Comparison of ENCODE assay signal across 20 mouse cellular contexts in genomic region chr2:166406826-166407225, GRCm38 (mm10).
A peak's percentile ranks its signal among the peaks of the same experiment; 100 is the strongest.
DNase-seq lines count a peak whose midpoint lies in the region; ATAC-seq lines count a peak whose summit lies in the region.
"Had no signal": no experiment of that assay in that cellular context is flagged by ENCODE, and none has a peak within 500 bp of the region (broad histone marks: within the 10 kb centered on the region; RNA-seq: fewer than 3 reads in every experiment).

No protein-coding gene starts in this region.

- ATAC-seq in forebrain, embryonic 13.5 days = no peak
- no peak for ATAC-seq in heart, embryonic 15.5 days (replicated peaks; ENCODE audit: insufficient number of reproducible peaks, insufficient read depth, low FRiP score, low read depth)
- ATAC-seq in midbrain, embryonic 16.5 days = no peak
- ATAC-seq in midbrain, embryonic 15.5 days (replicated peaks) = no peak
- no peak for ATAC-seq in erythroblast, adult 5-6 weeks (replicated peaks; ENCODE audit: low FRiP score, poor library complexity, severe bottlenecking)
- ATAC-seq: forebrain, embryonic 14.5 days had no signal

- H3K36me3 ChIP-seq in forebrain, embryonic 10.5 days (replicated peaks) = no peaks in the 10 kb centered on the region
- H3K36me3 ChIP-seq in forebrain, embryonic 13.5 days (ENCODE audit: poor library complexity, severe bottlenecking) = no peaks in the 10 kb centered on the region
- H3K36me3 ChIP-seq in heart, embryonic 15.5 days = no peaks in the 10 kb centered on the region
- H3K36me3 ChIP-seq in midbrain, embryonic 16.5 days (ENCODE audit: control insufficient read depth, insufficient read depth, low read length) = no peaks in the 10 kb centered on the region
- H3K36me3 ChIP-seq in midbrain, embryonic 15.5 days (replicated peaks) = no peaks in the 10 kb centered on the region
- no peaks in the 10 kb centered on the region for H3K36me3 ChIP-seq in limb, embryonic 10.5 days
- H3K36me3 ChIP-seq: embryonic facial prominence, embryonic 12.5 days; limb, embryonic 15.5 days had no signal

- no peaks in the 10 kb centered on the region for H3K9me3 ChIP-seq in forebrain, embryonic 10.5 days
- 0 out of 2 replicates have a peak, but pooled peaks cover 4% of the 10 kb centered on the region for H3K9me3 ChIP-seq in forebrain, embryonic 13.5 days (replicated peaks)
- H3K9me3 ChIP-seq in heart, embryonic 15.5 days (replicated peaks) = no peaks in the 10 kb centered on the region
- no peaks in the 10 kb centered on the region for H3K9me3 ChIP-seq in midbrain, embryonic 16.5 days (replicated peaks; ENCODE audit: control insufficient read depth, low read length, poor library complexity, severe bottlenecking)
- no peaks in the 10 kb centered on the region for H3K9me3 ChIP-seq in midbrain, embryonic 15.5 days
- H3K9me3 ChIP-seq in limb, embryonic 10.5 days (replicated peaks) = no peaks in the 10 kb centered on the region
- H3K9me3 ChIP-seq: limb, embryonic 15.5 days had no signal

- H3K27ac ChIP-seq in forebrain, embryonic 10.5 days = peak overlapping the region; percentile 44; the same call in 1 of the 2 replicates
- no peak overlapping the region for H3K27ac ChIP-seq in forebrain, embryonic 13.5 days
- peak overlapping the region; percentile 50; the same call in 1 of the 2 replicates for H3K27ac ChIP-seq in heart, embryonic 15.5 days
- peak overlapping the region; percentile 54 for H3K27ac ChIP-seq in midbrain, embryonic 16.5 days (ENCODE audit: low read length)
- no peak overlapping the region for H3K27ac ChIP-seq in midbrain, embryonic 15.5 days
- peak overlapping the region; percentile 14; the same call in 1 of the 2 replicates for H3K27ac ChIP-seq in limb, embryonic 10.5 days
- H3K27ac ChIP-seq: embryonic facial prominence, embryonic 12.5 days; kidney, postnatal 0 days; limb, embryonic 15.5 days; liver, embryonic 14.5 days had no signal

- no peak overlapping the region for H3K4me2 ChIP-seq in forebrain, embryonic 13.5 days
- no peak overlapping the region for H3K4me2 ChIP-seq in heart, embryonic 15.5 days
- H3K4me2 ChIP-seq in midbrain, embryonic 16.5 days (ENCODE audit: low read length) = no peak overlapping the region
- no peak overlapping the region for H3K4me2 ChIP-seq in midbrain, embryonic 15.5 days
- H3K4me2 ChIP-seq: embryonic facial prominence, embryonic 12.5 days; limb, embryonic 15.5 days; lung, embryonic 14.5 days had no signal

- H3K27me3 ChIP-seq in forebrain, embryonic 10.5 days (ENCODE audit: poor library complexity, severe bottlenecking) = peaks cover 9% of the 10 kb centered on the region
- H3K27me3 ChIP-seq in forebrain, embryonic 13.5 days = no peaks in the 10 kb centered on the region
- no peaks in the 10 kb centered on the region for H3K27me3 ChIP-seq in heart, embryonic 15.5 days
- no peaks in the 10 kb centered on the region for H3K27me3 ChIP-seq in midbrain, embryonic 16.5 days (ENCODE audit: control insufficient read depth, insufficient read depth, low read depth, low read length)
- no peaks in the 10 kb centered on the region for H3K27me3 ChIP-seq in midbrain, embryonic 15.5 days (replicated peaks)
- no peaks in the 10 kb centered on the region for H3K27me3 ChIP-seq in limb, embryonic 10.5 days (ENCODE audit: low read depth, poor library complexity, severe bottlenecking)
- H3K27me3 ChIP-seq: embryonic facial prominence, embryonic 12.5 days; limb, embryonic 15.5 days had no signal

- H3K9ac ChIP-seq in forebrain, embryonic 13.5 days = no peak overlapping the region
- no peak overlapping the region for H3K9ac ChIP-seq in heart, embryonic 15.5 days
- H3K9ac ChIP-seq in midbrain, embryonic 16.5 days (ENCODE audit: low read depth, low read length) = no peak overlapping the region
- H3K9ac ChIP-seq in midbrain, embryonic 15.5 days = no peak overlapping the region
- H3K9ac ChIP-seq: embryonic facial prominence, embryonic 12.5 days; limb, embryonic 15.5 days; liver, embryonic 14.5 days; lung, embryonic 14.5 days had no signal

- H3K4me1 ChIP-seq in forebrain, embryonic 10.5 days = peaks cover 51% of the 10 kb centered on the region
- peaks cover 21% of the 10 kb centered on the region for H3K4me1 ChIP-seq in forebrain, embryonic 13.5 days
- peaks cover 31% of the 10 kb centered on the region for H3K4me1 ChIP-seq in heart, embryonic 15.5 days (replicated peaks)
- H3K4me1 ChIP-seq in midbrain, embryonic 16.5 days (ENCODE audit: control insufficient read depth, insufficient read depth, low read length) = peaks cover 12% of the 10 kb centered on the region
- H3K4me1 ChIP-seq in midbrain, embryonic 15.5 days = peaks cover 20% of the 10 kb centered on the region
- H3K4me1 ChIP-seq in limb, embryonic 10.5 days = peaks cover 53% of the 10 kb centered on the region
- H3K4me1 ChIP-seq: megakaryocyte, embryonic 14.5 days had no signal

- no peak for DNase-seq in forebrain, embryonic 10.5 days (ENCODE audit: extremely low spot score, low spot score)
- DNase-seq in heart, postnatal 10 days = no peak
- DNase-seq in limb, embryonic 10.5 days (ENCODE audit: low spot score) = no peak
- DNase-seq: adrenal gland, postnatal 10 days; cerebellum, adult 18-20 months; kidney, adult 2 months; layer of hippocampus, adult 9-11 months; lung, embryonic 14.5 days had no signal

- H3K4me3 ChIP-seq in forebrain, embryonic 10.5 days = no peak overlapping the region
- H3K4me3 ChIP-seq in forebrain, embryonic 13.5 days = no peak overlapping the region
- no peak overlapping the region for H3K4me3 ChIP-seq in heart, embryonic 15.5 days
- no peak overlapping the region for H3K4me3 ChIP-seq in midbrain, embryonic 16.5 days (ENCODE audit: low read depth, low read length)
- no peak overlapping the region for H3K4me3 ChIP-seq in midbrain, embryonic 15.5 days
- no peak overlapping the region for H3K4me3 ChIP-seq in limb, embryonic 10.5 days
- H3K4me3 ChIP-seq: embryonic facial prominence, embryonic 12.5 days; erythroblast, embryonic 14.5 days; limb, embryonic 15.5 days; megakaryocyte, embryonic 14.5 days had no signal

- intact Hi-C loops in heart, postnatal 10 days (cut with DNase I) = no loop called here

- WGBS in forebrain, embryonic 10.5 days = 87% methylated on average over 11 of the region's 11 CpGs
- 86% methylated on average over 11 of the region's 11 CpGs for WGBS in forebrain, embryonic 13.5 days
- WGBS in heart, embryonic 15.5 days = 70% methylated on average over 11 of the region's 11 CpGs
- 79% methylated on average over 11 of the region's 11 CpGs for WGBS in midbrain, embryonic 16.5 days
- WGBS in midbrain, embryonic 15.5 days = 83% methylated on average over 11 of the region's 11 CpGs
- WGBS in limb, embryonic 10.5 days = 79% methylated on average over 11 of the region's 11 CpGs

Comparison
In these comparisons a context has a peak if more than half of its experiments do, and no peak if none do; other contexts are left out.
1. H3K27ac ChIP-seq: peak in forebrain, embryonic 10.5 days (single experiment), heart, embryonic 15.5 days (single experiment), midbrain, embryonic 16.5 days (single experiment) and limb, embryonic 10.5 days (single experiment); none in forebrain, embryonic 13.5 days (single experiment) and midbrain, embryonic 15.5 days (single experiment).